Mouse (Mus musculus) midbrain, embryonic 11.5 days (tissue): ENCODE results near the gene Enpp7. TPM values are rescaled to one million over a fixed set of nuclear protein-coding genes. Genes with fewer than 3 reads are reported as not detected.

Experiments used
- ATAC-seq: fragments of 200-750 bp; cut with Nextera tagmentation; 2 replicates; pipeline ENCODE4 v1.8.0; 2017; ENCODE audit warnings: moderate TSS enrichment, moderate library complexity; ENCODE audit not compliant: low FRiP score
- DNase-seq: peaks from one replicate; pipeline ENCODE4 v3.0.0; 2015; ENCODE audit warnings: low spot score; ENCODE audit errors: missing footprints
- H3K27ac ChIP-seq: fragments of 300-500 bp; sonication (generic); 2 replicates; pipeline ENCODE4 v1.5.1; 2014; ENCODE audit warnings: low read depth, low read length
- H3K27me3 ChIP-seq: fragments of 300-500 bp; sonication (generic); 2 replicates; pipeline ENCODE4 v1.6.1; 2014; ENCODE audit warnings: mild to moderate bottlenecking, low read length, moderate library complexity, mixed read lengths; ENCODE audit not compliant: control insufficient read depth, insufficient read depth
- H3K36me3 ChIP-seq: fragments of 300-500 bp; sonication (generic); 2 replicates; pipeline ENCODE4 v1.6.1; 2014; ENCODE audit warnings: mild to moderate bottlenecking, low read length, moderate library complexity, mixed read lengths; ENCODE audit not compliant: control insufficient read depth, insufficient read depth
- H3K4me1 ChIP-seq: fragments of 300-500 bp; sonication (generic); 2 replicates; pipeline ENCODE4 v1.6.1; 2014; ENCODE audit warnings: low read length; ENCODE audit not compliant: control insufficient read depth, insufficient read depth
- H3K4me2 ChIP-seq: fragments of 300-500 bp; sonication (generic); 2 replicates; pipeline ENCODE4 v1.6.1; 2014; ENCODE audit warnings: mild to moderate bottlenecking, moderate library complexity
- H3K4me3 ChIP-seq: fragments of 300-500 bp; sonication (generic); 2 replicates; pipeline ENCODE4 v1.5.1; 2014; ENCODE audit warnings: low read depth, low read length
- H3K9ac ChIP-seq: fragments of 300-500 bp; sonication (generic); 2 replicates; pipeline ENCODE4 v1.6.1; 2014; ENCODE audit warnings: low read length
- H3K9me3 ChIP-seq: fragments of 300-500 bp; sonication (generic); 2 replicates; pipeline ENCODE4 v1.6.1; 2016; ENCODE audit warnings: low read length; ENCODE audit not compliant: control insufficient read depth
- WGBS: fragments of 180-500 bp; shearing (Covaris S2); extraction: QIAGEN DNeasy Blood & Tissue Kit; methylation state at CpG from one replicate; pipeline ENCODE4 v1.1.7; 2014; 5-methylcytosine and 5-hydroxymethylcytosine counted together
- polyA plus RNA-seq: library from polyadenylated mRNA; unstranded; fragments of >200 nt; fragmentation: Nextera tagmentation; extraction: Ambion mirVana; gene quantifications from 2 replicates; pipeline ENCODE4 v1.2.1, GENCODE M21; 2014

The Enpp7 gene
- polyA plus RNA-seq, 1 experiment from 2014 or later = not detected

DNA sequence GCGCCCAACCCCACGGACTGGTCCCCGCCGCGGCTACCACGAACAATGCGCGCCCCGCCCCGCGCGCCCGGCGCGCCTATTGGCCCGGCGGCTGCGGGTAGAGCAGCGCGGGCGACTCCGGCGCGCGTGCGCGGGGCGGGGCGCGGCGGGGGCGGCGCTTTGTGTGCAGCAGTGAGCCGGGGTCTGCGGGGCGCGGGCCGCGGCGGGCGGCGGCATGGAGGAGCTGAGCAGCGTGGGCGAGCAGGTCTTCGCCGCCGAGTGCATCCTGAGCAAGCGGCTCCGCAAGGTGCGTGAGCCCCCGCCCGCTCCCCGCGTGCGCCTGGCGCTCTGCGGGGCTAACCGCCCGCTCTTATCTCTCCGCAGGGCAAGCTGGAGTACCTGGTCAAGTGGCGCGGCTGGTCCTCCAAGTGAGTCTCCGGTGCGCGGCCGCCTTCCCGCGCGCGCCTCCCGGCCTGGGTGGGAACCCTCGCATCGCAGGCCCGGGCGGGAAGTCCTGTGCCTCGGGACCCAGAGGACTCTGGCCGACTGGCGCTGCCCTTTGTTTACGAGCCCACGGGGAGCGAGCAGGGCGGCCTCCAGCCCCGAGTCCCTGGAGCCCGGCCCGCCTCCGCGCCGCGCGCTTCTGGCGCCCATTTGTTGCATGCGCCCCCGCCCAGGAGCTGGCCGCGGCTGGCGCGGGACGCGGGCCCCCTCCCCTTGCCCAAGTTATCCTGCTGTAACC is 35.1 kb downstream of the Enpp7 start, which contains the start of gene Cbx2:
Gene Cbx2 (plus strand): TSS at position 68 of the 721 bp plus-strand sequence.
- no peaks in the 10 kb centered on the region for H3K9me3 ChIP-seq
- H3K4me2 ChIP-seq = peak within 1 kb of the TSS; percentile 94
- H3K27ac ChIP-seq = peak within 1 kb of the TSS; percentile 80
- peak within 1 kb of the TSS; percentile 93 for H3K9ac ChIP-seq
- WGBS = under 1% methylated on average over 80 of the region's 99 CpGs
- peak; percentile 91 for ATAC-seq
- H3K4me1 ChIP-seq = peaks cover 28% of the 10 kb centered on the region
- peak; percentile 99 for DNase-seq
- peak within 1 kb of the TSS; percentile 75 for H3K4me3 ChIP-seq
- peaks cover 17% of the 10 kb centered on the region for H3K36me3 ChIP-seq
- peaks cover 3% of the 10 kb centered on the region; the same call in 1 of the 2 replicates for H3K27me3 ChIP-seq

GRCm38 (mm10) chr11:119023616-119023980 is 35.6 kb downstream of the Enpp7 start:
- peaks cover 28% of the 10 kb centered on the region for H3K4me1 ChIP-seq
- H3K4me3 ChIP-seq = peak overlapping the region; percentile 75
- H3K9ac ChIP-seq = peak overlapping the region; percentile 93
- peaks cover 3% of the 10 kb centered on the region; the same call in 1 of the 2 replicates for H3K27me3 ChIP-seq
- peak overlapping the region; percentile 80 for H3K27ac ChIP-seq
- 2% methylated on average over 15 of the region's 15 CpGs for WGBS
- H3K9me3 ChIP-seq = no peaks in the 10 kb centered on the region
- ATAC-seq = peak; percentile 41; the same call in 1 of the 2 replicates
- H3K36me3 ChIP-seq = peaks cover 23% of the 10 kb centered on the region
- H3K4me2 ChIP-seq = peak overlapping the region; percentile 94
- no peak for DNase-seq

- Histone ChIP-seq H3K27me3 (peaks cover 3% of the 10 kb centered on the region; the same call in 1 of the 2 replicates), H3K4me1 (peaks cover 28% of the 10 kb centered on the region), H3K36me3 (peaks cover 30% of the 10 kb centered on the region), H3K4me2 (peak overlapping the region; percentile 94), H3K9ac (peak overlapping the region; percentile 93), H3K27ac (no peak overlapping the region), H3K9me3 (no peaks in the 10 kb centered on the region), H3K4me3 (peak overlapping the region; percentile 75)
- DNase-seq (no peak), ATAC-seq (no peak)
- 32% methylated on average over 7 of the region's 7 CpGs for WGBS
Measured at GRCm38 (mm10) chr11:119024260-119024659, 36.3 kb downstream of the Enpp7 start.

DNA sequence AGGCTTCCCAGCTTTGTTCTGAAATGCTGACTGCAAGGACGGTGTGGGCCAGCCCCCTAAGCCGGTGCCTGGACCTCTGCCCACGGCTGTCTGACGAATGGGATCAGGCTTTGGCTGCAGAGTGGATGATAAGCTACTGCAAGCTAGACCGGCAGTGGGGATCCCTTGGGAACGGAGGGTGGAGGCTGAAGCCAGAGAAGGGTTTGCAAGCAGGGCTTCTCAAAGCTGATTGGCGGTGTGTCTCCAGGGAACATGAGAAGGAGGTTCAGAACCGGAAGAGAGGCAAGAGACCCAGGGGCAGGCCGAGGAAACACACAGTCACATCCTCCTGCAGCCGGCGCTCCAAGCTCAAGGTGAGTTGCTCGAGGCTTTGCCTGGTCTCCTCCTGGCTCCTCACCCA is 38.2 kb downstream of the Enpp7 start:
- peaks cover 34% of the 10 kb centered on the region for H3K36me3 ChIP-seq
- no peak overlapping the region; the same call in 1 of the 2 replicates for H3K4me2 ChIP-seq
- peaks cover 28% of the 10 kb centered on the region for H3K4me1 ChIP-seq
- H3K9ac ChIP-seq = no peak overlapping the region
- whole genome bisulfite sequencing = 66% methylated on average over 12 of the region's 12 CpGs
- H3K9me3 ChIP-seq = no peaks in the 10 kb centered on the region
- H3K27ac ChIP-seq = no peak overlapping the region
- H3K4me3 ChIP-seq = no peak overlapping the region
- peaks cover under 1% of the 10 kb centered on the region; the same call in 1 of the 2 replicates for H3K27me3 ChIP-seq
- no peak for DNase-seq
- ATAC-seq = no peak

DNA sequence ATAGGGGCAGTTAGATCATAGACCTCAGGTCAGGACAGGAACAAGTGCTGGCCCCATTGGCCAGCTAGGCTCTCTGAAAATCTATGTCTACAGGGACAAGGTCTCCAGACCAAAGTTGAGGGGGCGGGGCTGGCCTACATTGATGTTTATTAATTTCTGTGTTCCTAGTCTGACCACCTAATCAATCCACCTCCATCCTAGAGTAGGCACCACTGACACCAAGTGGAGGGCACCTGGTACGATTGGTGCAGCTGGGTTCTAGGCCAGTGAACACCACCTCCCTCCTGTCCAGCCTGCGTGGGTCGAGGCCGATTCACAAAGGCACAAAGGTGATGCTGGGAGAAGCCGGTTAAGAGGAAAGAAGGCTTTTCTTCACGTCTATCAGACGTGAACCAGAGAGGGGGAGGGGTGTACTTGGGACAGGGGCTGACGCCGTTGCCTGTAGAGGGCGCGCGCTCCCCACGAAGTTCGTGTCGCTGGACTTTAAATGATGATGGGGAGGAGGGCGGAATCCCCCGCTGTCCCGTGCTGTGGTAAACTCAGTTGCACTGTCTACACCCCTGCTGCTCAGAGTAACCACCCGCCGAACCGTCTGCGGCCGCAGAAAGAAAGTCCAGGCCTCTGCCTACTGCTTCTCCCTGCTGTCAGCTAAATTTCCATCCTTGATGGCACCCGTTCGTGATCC is 46.0 kb downstream of the Enpp7 start:
- peak; percentile 99 for DNase-seq
- no peak overlapping the region for H3K27ac ChIP-seq
- H3K4me1 ChIP-seq = peaks cover 47% of the 10 kb centered on the region
- H3K4me3 ChIP-seq = peak overlapping the region; percentile 15; the same call in 1 of the 2 replicates
- H3K36me3 ChIP-seq = peaks cover 8% of the 10 kb centered on the region
- H3K4me2 ChIP-seq = peak overlapping the region; percentile 40
- H3K9me3 ChIP-seq = no peaks in the 10 kb centered on the region
- no peak overlapping the region; the same call in 1 of the 2 replicates for H3K9ac ChIP-seq
- under 1% methylated on average over 26 of the region's 26 CpGs for WGBS
- peaks cover 45% of the 10 kb centered on the region for H3K27me3 ChIP-seq
- ATAC-seq = peak; percentile 54

DNA sequence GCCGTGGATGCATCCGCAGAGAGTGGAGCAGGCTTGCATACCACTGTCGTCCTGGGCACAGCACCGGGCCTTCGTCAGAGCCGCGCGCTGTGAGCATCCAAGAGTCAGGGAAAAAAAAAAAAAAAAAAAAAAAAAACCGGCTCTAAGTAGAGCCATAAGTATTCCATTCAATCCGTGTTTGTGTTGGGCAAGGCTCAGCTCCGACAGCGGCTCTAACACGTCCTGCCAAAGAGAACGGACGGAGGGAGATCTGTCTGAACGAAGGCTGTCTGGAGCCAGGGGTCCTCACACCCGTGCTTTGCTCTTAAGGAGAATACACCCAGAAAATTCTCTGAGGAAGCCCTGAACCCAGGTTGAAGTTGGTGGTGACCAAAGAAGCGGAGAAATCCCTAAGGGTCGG is 46.6 kb downstream of the Enpp7 start:
- peak overlapping the region; percentile 40 for H3K4me2 ChIP-seq
- ATAC-seq = no peak
- no peak overlapping the region; the same call in 1 of the 2 replicates for H3K9ac ChIP-seq
- peaks cover 51% of the 10 kb centered on the region for H3K27me3 ChIP-seq
- peaks cover 6% of the 10 kb centered on the region; the same call in 1 of the 2 replicates for H3K36me3 ChIP-seq
- peak; percentile 94 for DNase-seq
- 1% methylated on average over 19 of the region's 19 CpGs for WGBS
- no peaks in the 10 kb centered on the region for H3K9me3 ChIP-seq
- peaks cover 53% of the 10 kb centered on the region for H3K4me1 ChIP-seq
- H3K4me3 ChIP-seq = peak overlapping the region; percentile 15; the same call in 1 of the 2 replicates
- H3K27ac ChIP-seq = no peak overlapping the region

DNA sequence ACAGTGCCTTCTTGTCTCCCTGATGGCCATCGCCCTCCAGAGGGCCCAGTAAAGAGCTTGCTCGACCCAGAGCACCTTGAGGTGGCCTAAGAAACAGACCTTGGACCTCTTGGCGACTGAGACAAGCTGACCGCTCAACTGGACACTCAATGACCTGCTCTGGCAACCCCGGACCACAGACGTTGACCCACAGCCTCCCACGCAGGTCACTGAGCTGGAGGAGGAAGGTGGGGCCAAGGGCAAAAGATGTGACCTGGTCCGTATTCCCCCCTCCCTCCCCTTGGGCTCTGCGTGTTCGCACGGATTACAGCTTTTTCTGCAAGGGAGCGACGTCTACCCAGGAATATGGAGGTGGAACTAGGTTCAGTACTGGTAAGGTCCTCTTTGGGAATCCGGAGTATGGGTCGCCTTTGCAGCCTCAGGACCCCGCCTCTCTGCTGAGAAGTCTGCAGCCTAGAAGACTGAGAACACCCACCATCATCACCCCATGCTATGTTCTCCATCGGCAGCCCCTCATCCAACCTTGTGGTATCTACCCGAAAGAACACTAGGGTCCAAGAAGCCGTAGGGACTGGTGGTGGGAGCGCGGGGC is 47.2 kb downstream of the Enpp7 start:
- Histone ChIP-seq H3K9me3 (no peaks in the 10 kb centered on the region), H3K9ac (no peak overlapping the region), H3K4me1 (peaks cover 59% of the 10 kb centered on the region), H3K27ac (no peak overlapping the region), H3K4me2 (peak overlapping the region; percentile 6; the same call in 1 of the 2 replicates), H3K27me3 (peaks cover 52% of the 10 kb centered on the region), H3K4me3 (peak overlapping the region; percentile 4; the same call in 1 of the 2 replicates), H3K36me3 (peaks cover 3% of the 10 kb centered on the region; the same call in 1 of the 2 replicates)
- DNase-seq (no peak), ATAC-seq (no peak)
- WGBS = under 1% methylated on average over 21 of the region's 21 CpGs

- Histone ChIP-seq H3K4me1 (peaks cover 60% of the 10 kb centered on the region), H3K9me3 (no peaks in the 10 kb centered on the region), H3K9ac (no peak overlapping the region), H3K27me3 (peaks cover 52% of the 10 kb centered on the region), H3K4me2 (peak overlapping the region; percentile 6; the same call in 1 of the 2 replicates), H3K27ac (no peak overlapping the region), H3K4me3 (peak overlapping the region; percentile 4; the same call in 1 of the 2 replicates), H3K36me3 (0 out of 2 replicates have a peak, but pooled peaks cover 3% of the 10 kb centered on the region)
- WGBS = 0% methylated on average over 21 of the region's 21 CpGs
- no peak for ATAC-seq
- DNase-seq = peak; percentile 97
Measured at GRCm38 (mm10) chr11:119035686-119036165, 47.7 kb downstream of the Enpp7 start.
